Mouse (Mus musculus) stomach, postnatal 0 days (tissue): Measurements from ENCODE around the gene Clp1.

ENCODE experiments used
- CTCF ChIP-seq: IDR thresholded peaks from 2 replicates; pipeline ENCODE4 v1.5.1; 2016; ENCODE audit warnings: antibody characterized with exemption, low read depth, mild to moderate bottlenecking, moderate library complexity
- EP300 ChIP-seq: optimal IDR thresholded peaks from 2 replicates; pipeline ENCODE3; 2016; ENCODE audit warnings: antibody characterized with exemption

DNA sequence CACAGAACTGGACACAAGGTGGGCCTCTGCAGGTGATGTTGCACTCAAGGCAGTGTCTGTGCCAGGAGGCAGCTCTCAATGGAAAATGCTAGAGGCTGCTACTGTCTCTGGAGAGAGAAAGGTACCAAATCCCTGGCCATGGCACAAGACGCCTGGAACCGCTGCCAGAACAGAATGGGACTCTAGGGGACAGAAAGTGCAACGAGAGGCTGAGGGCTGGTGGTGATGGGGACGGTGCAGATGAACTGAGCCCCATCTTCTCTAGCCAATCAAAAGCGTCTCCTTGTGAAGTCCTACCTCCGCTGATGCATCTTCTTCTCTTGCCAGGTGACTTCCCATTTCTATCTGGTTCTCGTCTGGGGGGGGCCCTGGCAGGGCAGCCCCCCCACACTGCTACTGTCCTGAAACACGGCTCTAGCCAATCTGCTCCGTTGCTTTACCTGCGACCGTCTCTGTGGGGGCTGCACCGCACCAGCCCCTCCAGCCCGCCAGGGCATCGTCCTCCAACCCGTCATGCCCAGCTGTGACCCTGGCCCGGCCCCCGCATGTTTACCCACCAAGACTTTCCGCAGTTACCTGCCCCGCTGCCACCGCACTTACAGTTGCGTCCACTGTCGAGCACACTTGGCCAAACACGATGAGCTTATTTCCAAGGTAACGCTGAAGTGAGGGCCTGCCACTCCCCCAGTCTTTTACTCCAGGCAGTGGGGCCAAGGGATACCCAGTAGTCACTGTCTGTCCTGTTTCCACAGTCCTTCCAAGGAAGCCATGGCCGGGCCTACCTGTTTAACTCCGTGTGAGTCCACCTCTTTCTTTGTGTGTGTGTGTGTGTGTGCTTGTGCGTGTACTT is 9.4 kb upstream of the Clp1 start:
- no peak for TF ChIP-seq CTCF
- no peak for TF ChIP-seq EP300
